Mouse (Mus musculus): Measurements from ENCODE around the gene Lrrc14b. TPM values are rescaled to one million over a fixed set of nuclear protein-coding genes. Genes with fewer than 3 reads are reported as not detected.
A peak's percentile ranks its signal among the peaks of the same experiment; 100 is the strongest.

The Lrrc14b gene
- not detected for polyA plus RNA-seq (2017; shearing (Covaris generic))

DNA sequence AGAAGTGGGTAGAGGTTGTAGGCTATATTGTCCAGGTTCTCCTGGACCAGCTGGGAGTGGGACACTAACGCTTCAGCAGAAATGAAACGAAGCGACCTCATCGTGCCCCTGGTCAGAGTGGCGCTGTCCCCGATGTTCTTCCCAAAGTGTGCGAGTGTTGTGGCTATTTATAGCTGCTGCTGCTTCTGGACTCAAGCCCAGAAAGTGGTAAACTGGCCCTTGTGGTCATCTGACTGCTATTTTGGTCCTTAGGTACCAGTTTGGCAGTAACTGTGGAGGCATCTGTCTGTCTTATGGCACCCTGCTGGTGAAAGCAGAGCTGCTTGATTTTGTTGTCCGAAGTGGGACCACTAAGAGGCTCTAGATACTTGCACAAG lies at the start of gene Lrrc14b:
Gene Lrrc14b (minus strand): TSS at position 147 of the 377 bp plus-strand sequence.
- no peak for ATAC-seq

- no peak for ATAC-seq
Observed at GRCm38 (mm10) chr13:74399298-74399839, 35.6 kb upstream of the Lrrc14b start, which contains the start of gene Ftl1-ps1. Gene Ftl1-ps1, plus strand, starts transcription at chr13:74399694.

DNA sequence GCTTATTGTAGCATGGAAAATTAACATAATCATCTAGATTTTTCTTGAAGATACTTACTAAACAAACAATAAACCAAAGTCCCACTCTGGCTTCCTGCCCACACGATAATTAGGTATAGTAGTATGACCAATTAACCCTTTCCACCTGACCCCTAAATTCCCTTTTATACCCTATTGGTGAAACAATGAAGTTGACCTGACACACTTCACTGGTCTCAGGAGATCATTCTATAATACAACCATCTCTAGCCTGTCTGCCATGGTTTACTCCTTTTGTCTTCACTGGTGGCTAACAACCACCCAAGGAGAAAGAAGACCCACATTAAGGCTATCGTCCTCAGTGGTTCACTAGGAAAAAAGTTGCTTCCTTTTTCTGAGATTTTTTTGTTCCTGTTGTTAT lies 27.4 kb upstream of the Lrrc14b start:
- ATAC-seq: no peak

- peak; percentile 92 for ATAC-seq
Observed at GRCm38 (mm10) chr13:74390371-74390990, 26.7 kb upstream of the Lrrc14b start, which contains the start of gene Zfp72. Gene Zfp72, minus strand, starts transcription at chr13:74390836.

GRCm38 (mm10) chr13:74389730-74390129 lies 25.9 kb upstream of the Lrrc14b start:
- ATAC-seq: no peak

DNA sequence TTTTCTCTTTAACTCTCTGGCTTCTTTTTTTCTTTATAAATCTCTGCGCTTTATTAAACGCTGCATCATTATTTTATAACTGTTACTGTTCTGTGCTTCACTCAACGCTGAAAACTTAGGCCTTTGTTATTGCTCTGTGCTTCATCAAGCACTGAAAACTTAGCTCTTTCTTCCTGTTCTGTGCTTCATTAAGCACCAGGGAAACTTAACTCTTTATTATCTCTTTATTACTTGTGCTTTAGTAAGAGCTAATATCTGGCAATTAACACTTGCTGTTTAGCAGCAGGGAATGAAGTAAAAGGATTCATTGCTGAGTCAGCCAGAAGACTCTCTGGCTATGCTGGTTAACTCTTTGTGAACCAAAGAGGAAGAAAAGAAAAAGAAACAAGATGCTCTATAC lies 18.5 kb upstream of the Lrrc14b start:
- no peak for ATAC-seq

GRCm38 (mm10) chr13:74381533-74382276 lies 17.9 kb upstream of the Lrrc14b start:
- ATAC-seq: no peak

DNA sequence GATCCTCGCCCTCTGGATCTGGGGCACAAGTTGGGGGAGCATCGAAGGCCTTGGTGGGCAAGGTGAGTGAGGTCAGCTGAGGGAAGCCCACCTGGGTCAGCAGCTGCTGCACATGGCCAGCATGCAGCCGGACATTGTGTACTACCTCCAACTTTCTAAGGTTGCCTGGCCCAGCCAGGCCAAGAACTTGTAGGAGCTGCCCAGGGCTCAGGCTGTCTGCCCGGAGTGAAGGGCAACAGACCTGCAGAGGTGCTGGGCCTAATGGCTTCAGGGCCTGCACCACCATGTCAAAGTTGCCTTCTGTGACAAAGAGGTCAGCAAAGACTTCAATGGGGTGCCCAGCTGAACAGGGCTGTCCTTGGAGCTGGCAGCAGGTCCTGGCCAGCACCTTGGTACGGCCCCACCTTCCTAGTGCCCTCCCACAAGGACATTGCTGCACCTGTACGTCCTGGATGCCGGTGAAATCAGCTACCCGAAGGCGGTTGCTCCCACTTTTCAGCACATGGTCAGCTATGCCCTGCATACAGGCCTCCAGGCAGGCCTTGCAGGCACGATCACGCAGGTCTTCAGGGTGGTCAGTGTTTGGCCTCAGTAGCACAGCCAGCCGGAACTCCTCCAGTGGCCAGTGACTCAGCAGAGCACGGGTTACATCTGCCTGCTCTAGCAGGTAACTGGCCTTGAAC lies 488 bp downstream of the Lrrc14b start:
- no peak for ATAC-seq

DNA sequence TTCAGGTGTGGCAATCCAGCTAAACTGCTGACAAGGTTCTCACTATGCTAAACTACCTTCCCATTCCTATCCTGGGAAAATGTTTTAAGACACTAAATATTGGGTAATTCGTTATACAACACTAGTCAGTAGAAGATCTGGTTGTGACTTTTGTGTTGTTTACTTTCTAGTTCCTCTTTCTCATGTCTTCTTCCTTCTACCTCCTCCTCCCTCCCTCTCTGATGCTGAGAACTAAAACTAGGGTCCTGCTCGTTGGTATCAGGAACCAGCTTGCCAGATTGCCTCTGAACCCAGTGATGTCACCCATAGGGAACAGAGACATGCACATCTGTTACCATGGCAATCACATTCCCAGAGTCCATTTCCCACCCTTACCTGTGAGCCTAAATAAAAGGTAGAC lies 1.6 kb downstream of the Lrrc14b start:
- ATAC-seq: no peak

DNA sequence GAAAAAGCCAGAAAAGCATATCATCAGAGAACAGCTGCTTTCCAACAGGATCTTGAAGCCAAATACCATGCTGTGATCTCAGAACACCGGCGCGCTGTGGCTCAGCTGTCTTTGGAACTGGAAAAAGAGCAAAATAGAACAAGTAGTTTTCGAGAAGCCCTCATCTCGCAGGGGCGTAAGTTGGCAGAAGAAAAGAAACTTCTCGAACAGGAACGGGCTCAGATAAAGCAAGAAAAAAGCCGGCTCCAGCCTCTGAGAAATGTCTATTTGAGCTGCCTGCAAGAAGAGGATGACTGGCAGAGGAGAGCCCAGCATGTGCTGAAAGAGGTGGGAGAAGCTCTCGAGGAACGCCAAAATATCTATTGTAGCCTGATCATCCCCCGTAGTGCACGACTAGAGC lies 7.3 kb downstream of the Lrrc14b start:
- no peak for ATAC-seq

GRCm38 (mm10) chr13:74350435-74350906 lies 13.3 kb downstream of the Lrrc14b start:
- ATAC-seq: peak; percentile 8

GRCm38 (mm10) chr13:74349566-74350434 lies 14.0 kb downstream of the Lrrc14b start, which contains the start of the genes Sdha and Ccdc127:
Gene Sdha, minus strand, starts transcription at chr13:74350280.
Gene Ccdc127, plus strand, starts transcription at chr13:74350309.
- ATAC-seq: peak; percentile 90

GRCm38 (mm10) chr13:74341036-74341435 lies 22.8 kb downstream of the Lrrc14b start:
- ATAC-seq: peak; percentile 98

- ATAC-seq: no peak
Observed at GRCm38 (mm10) chr13:74329321-74329720, 34.5 kb downstream of the Lrrc14b start.

- ATAC-seq: peak; percentile 99
Observed at GRCm38 (mm10) chr13:74317170-74317849, 46.5 kb downstream of the Lrrc14b start, which contains the start of gene Pdcd6. Gene Pdcd6, minus strand, starts transcription at chr13:74317580.

GRCm38 (mm10) chr13:74316789-74317169 lies 47.0 kb downstream of the Lrrc14b start:
- ATAC-seq: no peak

- no peak for ATAC-seq
Observed at GRCm38 (mm10) chr13:74316386-74316785, 47.4 kb downstream of the Lrrc14b start.

- no peak for ATAC-seq
Observed at GRCm38 (mm10) chr13:74314616-74315015, 49.2 kb downstream of the Lrrc14b start.

Measured in activated CD4-positive, CD25-positive, alpha-beta regulatory T cell, adult 4 months (primary cell).